Mouse (Mus musculus): ENCODE data around the gene Grin2d. TPM values are rescaled to one million over a fixed set of nuclear protein-coding genes. Genes with fewer than 3 reads are reported as not detected.
"Not testable (repeated sequence)": the region's sequence is repeated elsewhere in the genome, so short reads cannot be mapped to it uniquely, and the experiment has no call there.

Grin2d gene
- polyA plus RNA-seq (2014; fragmentation: Nextera tagmentation; extraction: Ambion mirVana) = 0.16 and 0.31 TPM in 2 replicates

GRCm38 (mm10) chr7:45878278-45878677, at the start of gene Grin2d:
Grin2d (minus strand) TSS chr7:45878378.
- WGBS = 94% methylated on average over 1 of the region's 1 CpGs
- H3K9ac ChIP-seq (ENCODE audit: low read length); H3K27me3 ChIP-seq (ENCODE audit: control insufficient read depth, insufficient read depth, low read length); H3K27ac ChIP-seq (ENCODE audit: low read depth, low read length); H3K36me3 ChIP-seq (ENCODE audit: control insufficient read depth, insufficient read depth, low read length); DNase-seq (ENCODE audit: low spot score); H3K4me3 ChIP-seq (ENCODE audit: low read depth, low read length); H3K9me3 ChIP-seq (ENCODE audit: control insufficient read depth, low read length); H3K4me2 ChIP-seq (ENCODE audit: low read depth, low read length, severe bottlenecking); ATAC-seq (replicated peaks; ENCODE audit: low FRiP score); H3K4me1 ChIP-seq (replicated peaks; ENCODE audit: control insufficient read depth, insufficient read depth, low read length): not testable (repeated sequence)

DNA sequence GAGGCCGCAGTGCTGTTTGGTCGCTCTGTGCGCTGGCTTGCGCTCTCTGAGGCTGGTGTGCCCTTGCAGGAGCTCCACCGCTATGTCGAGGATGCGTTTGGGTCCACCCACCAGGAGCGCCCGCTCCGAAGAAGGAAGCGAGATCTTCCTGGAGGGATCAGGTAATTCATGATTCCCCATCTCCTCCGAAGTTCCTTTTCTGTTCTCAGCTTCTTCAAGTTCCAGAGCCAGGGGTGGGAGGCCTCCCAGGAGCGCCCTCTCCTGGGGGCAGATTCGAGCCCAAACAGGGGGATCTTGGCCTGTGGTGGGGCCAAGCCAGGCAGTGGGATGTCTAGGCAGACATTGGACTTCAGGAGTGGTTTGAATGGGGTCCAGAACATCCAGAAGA, 46.2 kb upstream of the Grin2d start:
- Histone ChIP-seq H3K4me1 (replicated peaks; ENCODE audit: control insufficient read depth, insufficient read depth, low read length) (no peaks in the 10 kb centered on the region), H3K4me2 (ENCODE audit: low read depth, low read length, severe bottlenecking) (peak overlapping the region; percentile 71; the same call in 1 of the 2 replicates), H3K27me3 (ENCODE audit: control insufficient read depth, insufficient read depth, low read length) (0 out of 2 replicates have a peak, but pooled peaks cover 2% of the 10 kb centered on the region), H3K9ac (ENCODE audit: low read length) (peak overlapping the region; percentile 1; the same call in 1 of the 2 replicates), H3K4me3 (ENCODE audit: low read depth, low read length) (0 out of 2 replicates have a peak overlapping the region, but pooled peaks have one; percentile 39), H3K27ac (ENCODE audit: low read depth, low read length) (no peak overlapping the region), H3K36me3 (ENCODE audit: control insufficient read depth, insufficient read depth, low read length) (no peaks in the 10 kb centered on the region), H3K9me3 (ENCODE audit: control insufficient read depth, low read length) (no peaks in the 10 kb centered on the region; the same call in 1 of the 2 replicates)
- ATAC-seq (replicated peaks; ENCODE audit: low FRiP score) = no peak
- DNase-seq (ENCODE audit: low spot score) = no peak
- 8% methylated on average over 14 of the region's 14 CpGs for WGBS

DNA sequence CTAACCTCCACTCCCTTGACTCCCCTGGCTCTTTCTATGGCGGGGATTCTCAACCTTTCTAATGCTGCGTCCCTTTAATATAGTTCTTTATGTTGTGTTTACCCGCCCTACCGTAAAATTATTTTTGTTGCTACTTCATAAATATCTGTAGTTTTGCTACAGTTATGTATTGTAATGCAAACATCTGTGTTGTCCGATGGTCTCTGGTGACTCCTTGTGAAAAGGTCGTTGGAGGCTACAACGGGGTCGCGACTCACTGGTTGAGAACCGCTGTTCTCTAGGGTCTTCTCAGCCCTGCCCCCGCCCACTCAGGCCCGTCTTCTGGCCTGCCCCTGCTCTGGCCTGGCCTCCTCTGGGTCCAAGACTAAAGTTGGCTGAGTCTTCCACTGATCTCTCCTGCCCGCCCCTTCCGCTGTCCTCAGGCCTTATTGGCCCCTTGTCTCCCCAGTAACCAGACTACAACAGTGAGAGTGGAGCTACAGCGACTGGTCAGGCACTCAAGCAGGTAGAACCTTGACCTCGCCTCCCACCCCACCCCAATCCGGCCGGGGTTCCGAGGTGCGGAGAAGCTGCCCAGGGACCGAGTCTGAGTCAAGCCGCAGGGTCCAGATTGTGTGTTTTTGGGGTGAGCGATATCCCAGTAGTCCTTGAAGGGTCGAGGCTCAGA, 45.7 kb upstream of the Grin2d start, which contains the start of gene Ccdc114:
Gene Ccdc114, plus strand, starts transcription at position 311 of the 667 bp plus-strand sequence.
- WGBS = 5% methylated on average over 24 of the region's 24 CpGs
- Histone ChIP-seq H3K27me3 (ENCODE audit: control insufficient read depth, insufficient read depth, low read length) (0 out of 2 replicates have a peak, but pooled peaks cover 2% of the 10 kb centered on the region), H3K4me3 (ENCODE audit: low read depth, low read length) (peak within 1 kb of the TSS; percentile 39), H3K27ac (ENCODE audit: low read depth, low read length) (peak within 1 kb of the TSS; percentile 72), H3K9ac (ENCODE audit: low read length) (peak within 1 kb of the TSS; percentile 48), H3K9me3 (ENCODE audit: control insufficient read depth, low read length) (no peaks in the 10 kb centered on the region; the same call in 1 of the 2 replicates), H3K4me2 (ENCODE audit: low read depth, low read length, severe bottlenecking) (peak within 1 kb of the TSS; percentile 71), H3K4me1 (replicated peaks; ENCODE audit: control insufficient read depth, insufficient read depth, low read length) (no peaks in the 10 kb centered on the region), H3K36me3 (ENCODE audit: control insufficient read depth, insufficient read depth, low read length) (no peaks in the 10 kb centered on the region)
- no peak for DNase-seq (ENCODE audit: low spot score)
- peak; percentile 52 for ATAC-seq (replicated peaks; ENCODE audit: low FRiP score)

DNA sequence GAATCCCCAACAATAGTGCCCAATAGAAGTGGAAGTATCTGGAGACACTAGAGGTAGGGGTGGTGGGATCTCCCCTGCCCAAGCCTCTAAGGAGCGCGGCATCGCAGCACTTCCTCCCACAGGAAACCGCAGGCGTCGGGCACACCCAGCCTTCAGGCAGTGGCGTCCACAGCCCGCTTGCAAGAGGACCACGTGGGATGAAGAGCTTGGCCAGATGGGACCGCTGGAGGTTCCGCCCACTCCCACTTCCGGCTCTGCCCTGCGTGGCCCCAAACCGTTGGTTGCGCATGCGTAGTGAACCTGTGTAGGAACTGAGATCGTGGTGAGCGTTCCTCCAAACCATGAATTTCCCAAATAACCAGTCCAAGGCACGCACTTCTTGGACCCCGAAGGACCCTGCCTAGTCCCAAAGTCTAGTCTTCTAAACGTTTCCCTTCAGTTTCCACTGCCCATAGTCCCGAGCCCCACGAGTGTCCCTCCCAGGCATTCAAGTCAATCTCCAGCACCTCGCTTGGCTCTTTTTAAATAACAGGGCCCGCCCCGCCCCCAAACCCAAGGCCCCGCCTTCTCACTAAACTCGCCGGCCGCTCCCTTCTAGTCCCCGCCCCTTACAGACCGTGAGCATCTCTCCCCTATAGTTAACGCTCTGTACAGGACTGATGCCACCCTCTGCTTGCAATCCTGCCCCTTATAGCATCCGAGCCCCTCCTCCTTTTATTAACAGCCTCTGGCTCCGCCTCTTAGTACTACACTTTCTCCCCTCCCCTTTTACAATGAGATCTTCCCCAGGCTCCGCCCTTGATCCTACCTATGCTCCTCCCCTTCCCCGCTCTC, 45.0 kb upstream of the Grin2d start:
- Histone ChIP-seq H3K4me1 (replicated peaks; ENCODE audit: control insufficient read depth, insufficient read depth, low read length) (no peaks in the 10 kb centered on the region), H3K27ac (ENCODE audit: low read depth, low read length) (peak overlapping the region; percentile 72), H3K4me2 (ENCODE audit: low read depth, low read length, severe bottlenecking) (peak overlapping the region; percentile 71), H3K27me3 (ENCODE audit: control insufficient read depth, insufficient read depth, low read length) (0 out of 2 replicates have a peak, but pooled peaks cover 2% of the 10 kb centered on the region), H3K36me3 (ENCODE audit: control insufficient read depth, insufficient read depth, low read length) (no peaks in the 10 kb centered on the region), H3K9ac (ENCODE audit: low read length) (peak overlapping the region; percentile 48), H3K4me3 (ENCODE audit: low read depth, low read length) (peak overlapping the region; percentile 39), H3K9me3 (ENCODE audit: control insufficient read depth, low read length) (no peaks in the 10 kb centered on the region; the same call in 1 of the 2 replicates)
- ATAC-seq (replicated peaks; ENCODE audit: low FRiP score) = peak; percentile 90
- DNase-seq (ENCODE audit: low spot score) = peak; percentile 94
- 1% methylated on average over 37 of the region's 37 CpGs for WGBS

GRCm38 (mm10) chr7:45921950-45922600, 43.9 kb upstream of the Grin2d start:
- Histone ChIP-seq H3K36me3 (ENCODE audit: control insufficient read depth, insufficient read depth, low read length) (no peaks in the 10 kb centered on the region), H3K4me3 (ENCODE audit: low read depth, low read length) (no peak overlapping the region), H3K4me1 (replicated peaks; ENCODE audit: control insufficient read depth, insufficient read depth, low read length) (peaks cover 4% of the 10 kb centered on the region), H3K27ac (ENCODE audit: low read depth, low read length) (no peak overlapping the region), H3K27me3 (ENCODE audit: control insufficient read depth, insufficient read depth, low read length) (0 out of 2 replicates have a peak, but pooled peaks cover 2% of the 10 kb centered on the region), H3K4me2 (ENCODE audit: low read depth, low read length, severe bottlenecking) (peak overlapping the region; percentile 71; the same call in 1 of the 2 replicates), H3K9ac (ENCODE audit: low read length) (peak overlapping the region; percentile 44; the same call in 1 of the 2 replicates), H3K9me3 (ENCODE audit: control insufficient read depth, low read length) (no peaks in the 10 kb centered on the region; the same call in 1 of the 2 replicates)
- DNase-seq (ENCODE audit: low spot score) = no peak
- 87% methylated on average over 12 of the region's 12 CpGs for WGBS
- ATAC-seq (replicated peaks; ENCODE audit: low FRiP score) = no peak

GRCm38 (mm10) chr7:45921242-45921621, 43.1 kb upstream of the Grin2d start, which contains the start of gene Emp3:
Emp3 (minus strand) TSS chr7:45921404.
- H3K4me2 ChIP-seq (ENCODE audit: low read depth, low read length, severe bottlenecking) = no peak within 1 kb of the TSS
- ATAC-seq (replicated peaks; ENCODE audit: low FRiP score) (no peak), DNase-seq (ENCODE audit: low spot score) (no peak)
- no peak within 1 kb of the TSS for H3K9ac ChIP-seq (ENCODE audit: low read length)
- 62% methylated on average over 9 of the region's 9 CpGs for WGBS
- H3K4me3 ChIP-seq (ENCODE audit: low read depth, low read length) = no peak within 1 kb of the TSS
- peaks cover 9% of the 10 kb centered on the region for H3K4me1 ChIP-seq (replicated peaks; ENCODE audit: control insufficient read depth, insufficient read depth, low read length)
- H3K27ac ChIP-seq (ENCODE audit: low read depth, low read length) = no peak within 1 kb of the TSS
- no peaks in the 10 kb centered on the region; the same call in 1 of the 2 replicates for H3K9me3 ChIP-seq (ENCODE audit: control insufficient read depth, low read length)
- no peaks in the 10 kb centered on the region for H3K36me3 ChIP-seq (ENCODE audit: control insufficient read depth, insufficient read depth, low read length)
- 0 out of 2 replicates have a peak, but pooled peaks cover 2% of the 10 kb centered on the region for H3K27me3 ChIP-seq (ENCODE audit: control insufficient read depth, insufficient read depth, low read length)

DNA sequence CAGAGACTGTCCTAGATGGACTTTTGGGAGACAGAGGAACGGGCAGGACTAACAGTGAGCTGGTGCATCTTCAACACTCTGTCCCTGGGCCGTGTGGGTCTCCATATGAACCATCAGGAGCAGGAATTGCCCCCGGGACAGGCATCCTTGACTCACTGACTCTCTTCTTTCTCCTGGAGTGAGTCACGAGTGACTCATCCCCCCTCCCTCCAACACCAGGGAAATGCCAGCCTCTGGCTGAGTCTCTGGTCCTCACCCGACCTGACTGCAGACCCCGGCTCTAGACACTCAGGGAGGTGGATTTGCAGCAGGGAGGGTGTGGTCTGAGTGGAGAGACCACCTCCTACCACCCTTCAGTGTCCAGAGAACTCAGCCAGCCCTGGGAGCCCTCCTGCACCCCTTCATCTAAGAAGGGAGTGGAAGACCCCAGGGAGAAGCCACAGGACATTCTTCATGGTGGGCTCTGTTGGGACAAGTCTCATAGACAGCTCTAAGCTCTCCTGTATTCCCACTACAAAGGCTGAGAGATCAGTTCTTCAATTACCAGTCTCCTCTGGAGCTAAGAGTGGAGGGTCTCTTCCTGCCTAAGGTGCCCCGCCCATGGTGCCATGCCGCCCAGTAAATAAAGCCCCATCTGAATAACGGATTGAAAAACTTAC, 42.5 kb upstream of the Grin2d start:
- ATAC-seq (replicated peaks; ENCODE audit: low FRiP score) = no peak
- no peak for DNase-seq (ENCODE audit: low spot score)
- peaks cover 14% of the 10 kb centered on the region for H3K4me1 ChIP-seq (replicated peaks; ENCODE audit: control insufficient read depth, insufficient read depth, low read length)
- 0 out of 2 replicates have a peak, but pooled peaks cover 2% of the 10 kb centered on the region for H3K27me3 ChIP-seq (ENCODE audit: control insufficient read depth, insufficient read depth, low read length)
- no peak overlapping the region for H3K4me3 ChIP-seq (ENCODE audit: low read depth, low read length)
- WGBS = 58% methylated on average over 9 of the region's 9 CpGs
- no peak overlapping the region for H3K27ac ChIP-seq (ENCODE audit: low read depth, low read length)
- H3K9ac ChIP-seq (ENCODE audit: low read length) = no peak overlapping the region
- H3K4me2 ChIP-seq (ENCODE audit: low read depth, low read length, severe bottlenecking) = no peak overlapping the region
- H3K36me3 ChIP-seq (ENCODE audit: control insufficient read depth, insufficient read depth, low read length) = no peaks in the 10 kb centered on the region
- H3K9me3 ChIP-seq (ENCODE audit: control insufficient read depth, low read length) = no peaks in the 10 kb centered on the region; the same call in 1 of the 2 replicates

Data from forebrain, embryonic 11.5 days (tissue).